Comparison of ENCODE assay signal across 19 mouse cellular contexts in genomic region chr5:143871547-143872169, GRCm38 (mm10). TPM values are rescaled to one million over a fixed set of nuclear protein-coding genes. Genes with fewer than 3 reads are reported as not detected.
"Had no signal": no experiment of that assay in that cellular context is flagged by ENCODE, and none has a peak within 500 bp of the region (broad histone marks: within the 10 kb centered on the region; RNA-seq: fewer than 3 reads in every experiment).

No protein-coding gene starts in this region.

- H3K4me2 ChIP-seq: intestine, embryonic 15.5 days; kidney, embryonic 15.5 days; limb, embryonic 13.5 days; liver, embryonic 15.5 days; lung, embryonic 14.5 days; midbrain, embryonic 15.5 days; neural tube, embryonic 13.5 days had no signal

- H3K27ac ChIP-seq: intestine, embryonic 15.5 days; kidney, embryonic 15.5 days; limb, embryonic 13.5 days; midbrain, embryonic 10.5 days; midbrain, embryonic 15.5 days; neural tube, embryonic 13.5 days had no signal

- H3K27me3 ChIP-seq: intestine, embryonic 15.5 days; kidney, embryonic 15.5 days; limb, embryonic 13.5 days; liver, embryonic 15.5 days; midbrain, embryonic 15.5 days; neural tube, embryonic 13.5 days had no signal

- H3K4me3 ChIP-seq: intestine, embryonic 15.5 days; kidney, embryonic 15.5 days; limb, embryonic 13.5 days; liver, embryonic 15.5 days; midbrain, embryonic 10.5 days; midbrain, embryonic 15.5 days; neural tube, embryonic 13.5 days had no signal

- H3K9me3 ChIP-seq: intestine, embryonic 15.5 days; kidney, embryonic 15.5 days; limb, embryonic 13.5 days; liver, embryonic 15.5 days; midbrain, embryonic 10.5 days; midbrain, embryonic 15.5 days; neural tube, embryonic 13.5 days had no signal

- DNase-seq: kidney, adult 18-20 months; kidney, postnatal 25 days; layer of hippocampus, adult 9-11 months; lung, embryonic 14.5 days; lung, postnatal 10 days; lung, postnatal 4 days; right cerebral cortex, postnatal 14 days; thymus, adult 18-20 months; thymus, postnatal 14 days had no signal

- ATAC-seq: intestine, embryonic 15.5 days; midbrain, embryonic 15.5 days had no signal

- H3K9ac ChIP-seq: intestine, embryonic 15.5 days; kidney, embryonic 15.5 days; limb, embryonic 13.5 days; liver, embryonic 15.5 days; lung, embryonic 14.5 days; midbrain, embryonic 15.5 days; neural tube, embryonic 13.5 days had no signal

- H3K4me1 ChIP-seq: intestine, embryonic 15.5 days; kidney, embryonic 15.5 days; limb, embryonic 13.5 days; midbrain, embryonic 10.5 days; midbrain, embryonic 15.5 days; neural tube, embryonic 13.5 days had no signal

RNA-seq across cellular contexts. Expression of gene Ankrd61, which starts 25.8 kb away (rescaled TPM):
- total RNA-seq: left cerebral cortex, postnatal 36 days; megakaryocyte, adult 5-6 weeks had no signal

RNA-seq across cellular contexts. Expression of gene Gm42421, which starts 56.3 kb away (rescaled TPM):
- total RNA-seq: monocyte, adult 5-6 weeks had no signal
